ENCODE assay signal across 8 mouse cellular contexts in genomic region chr3:86142934-86143317, GRCm38 (mm10). TPM values are rescaled to one million over a fixed set of nuclear protein-coding genes. Genes with fewer than 3 reads are reported as not detected.
DNase-seq lines count a peak whose midpoint lies in the region; ATAC-seq and TF ChIP-seq lines count a peak whose summit lies in the region.

No protein-coding gene starts in this region.

- ATAC-seq in heart, embryonic 12.5 days (ENCODE audit: insufficient number of reproducible peaks, low FRiP score): no peak
- 0 out of 2 replicates have a peak, but pooled peaks have one; percentile 17 for ATAC-seq in G1E (ENCODE audit: extremely low read depth, insufficient number of reproducible peaks, low FRiP score, poor library complexity, severe bottlenecking)
- peak; percentile 26 for ATAC-seq in hindbrain, embryonic 11.5 days (ENCODE audit: low FRiP score)
- ATAC-seq in midbrain, embryonic 11.5 days (ENCODE audit: low FRiP score): peak; percentile 51

- H3K4me1 ChIP-seq in heart, embryonic 12.5 days (replicated peaks): peaks cover 12% of the 10 kb centered on the region
- H3K4me1 ChIP-seq in G1E (ENCODE audit: insufficient read depth, low read depth, low read length): peaks cover 29% of the 10 kb centered on the region
- no peaks in the 10 kb centered on the region for H3K4me1 ChIP-seq in hindbrain, embryonic 11.5 days (replicated peaks; ENCODE audit: control insufficient read depth, insufficient read depth, low read length)
- peaks cover 14% of the 10 kb centered on the region for H3K4me1 ChIP-seq in midbrain, embryonic 11.5 days (ENCODE audit: control insufficient read depth, insufficient read depth, low read length)

- peaks cover 32% of the 10 kb centered on the region for H3K36me3 ChIP-seq in heart, embryonic 12.5 days
- peaks cover 44% of the 10 kb centered on the region for H3K36me3 ChIP-seq in G1E (replicated peaks)
- peaks cover 2% of the 10 kb centered on the region; the same call in 1 of the 2 replicates for H3K36me3 ChIP-seq in hindbrain, embryonic 11.5 days (ENCODE audit: control insufficient read depth, insufficient read depth, low read length)
- peaks cover 13% of the 10 kb centered on the region for H3K36me3 ChIP-seq in midbrain, embryonic 11.5 days (ENCODE audit: control insufficient read depth, insufficient read depth, low read length)

- H3K27ac ChIP-seq in heart, embryonic 12.5 days (ENCODE audit: poor library complexity, severe bottlenecking): no peak overlapping the region
- no peak overlapping the region for H3K27ac ChIP-seq in hindbrain, embryonic 11.5 days (ENCODE audit: low read depth, low read length)
- H3K27ac ChIP-seq in midbrain, embryonic 11.5 days (ENCODE audit: low read depth, low read length): no peak overlapping the region

- no peaks in the 10 kb centered on the region for H3K9me3 ChIP-seq in heart, embryonic 12.5 days (replicated peaks)
- no peaks in the 10 kb centered on the region for H3K9me3 ChIP-seq in G1E (replicated peaks)
- no peaks in the 10 kb centered on the region for H3K9me3 ChIP-seq in hindbrain, embryonic 11.5 days (ENCODE audit: control insufficient read depth, low read length)
- no peaks in the 10 kb centered on the region for H3K9me3 ChIP-seq in midbrain, embryonic 11.5 days (ENCODE audit: control insufficient read depth, low read length)

- H3K9ac ChIP-seq in heart, embryonic 12.5 days: peak overlapping the region; percentile 20
- no peak overlapping the region for H3K9ac ChIP-seq in hindbrain, embryonic 11.5 days (ENCODE audit: low read depth, low read length)
- H3K9ac ChIP-seq in midbrain, embryonic 11.5 days (ENCODE audit: low read length): peak overlapping the region; percentile 42; the same call in 1 of the 2 replicates

- no peak for DNase-seq in heart, postnatal 25 days (ENCODE audit: low spot score)
- DNase-seq in G1E (ENCODE audit: low spot score): no peak
- DNase-seq in hindbrain, embryonic 11.5 days (ENCODE audit: low spot score): no peak
- DNase-seq in midbrain, embryonic 11.5 days (ENCODE audit: low spot score, missing footprints): no peak
- no peak for DNase-seq in urinary bladder, postnatal 14 days (ENCODE audit: low spot score)
- no peak for DNase-seq in gastrocnemius, postnatal 14 days
- DNase-seq in layer of hippocampus, postnatal 36 days: no peak

- TF ChIP-seq CTCF in G1E (IDR thresholded peaks at IDR 0.05; ENCODE audit: low read depth, low read length): no peak

- 39% methylated on average over 6 of the region's 6 CpGs for WGBS in heart, embryonic 12.5 days
- 43% methylated on average over 6 of the region's 6 CpGs for WGBS in hindbrain, embryonic 11.5 days
- 44% methylated on average over 6 of the region's 6 CpGs for WGBS in midbrain, embryonic 11.5 days

- no peaks in the 10 kb centered on the region for H3K27me3 ChIP-seq in heart, embryonic 12.5 days (replicated peaks)
- H3K27me3 ChIP-seq in G1E (ENCODE audit: insufficient read depth, low read length): no peaks in the 10 kb centered on the region
- H3K27me3 ChIP-seq in hindbrain, embryonic 11.5 days (ENCODE audit: control insufficient read depth, insufficient read depth, low read length): no peaks in the 10 kb centered on the region
- no peaks in the 10 kb centered on the region for H3K27me3 ChIP-seq in midbrain, embryonic 11.5 days (ENCODE audit: control insufficient read depth, insufficient read depth, low read length)

- intact Hi-C loops in heart, postnatal 25 days (cut with DNase I): loop anchor here (2.0 kb wide), 1 partner anchor 568 kb away; the partner anchor contains the start of gene Gatb
- intact Hi-C loops in gastrocnemius, postnatal 14 days (cut with DNase I; ENCODE audit: low total_unique reads): no loop called here

- peak overlapping the region; percentile 90; the same call in 1 of the 2 replicates for H3K4me3 ChIP-seq in heart, embryonic 12.5 days
- H3K4me3 ChIP-seq in G1E (ENCODE audit: low read depth, low read length): peak overlapping the region; percentile 96
- no peak overlapping the region for H3K4me3 ChIP-seq in hindbrain, embryonic 11.5 days (ENCODE audit: low read depth, low read length)
- H3K4me3 ChIP-seq in midbrain, embryonic 11.5 days (ENCODE audit: low read depth, low read length): no peak overlapping the region

- H3K4me2 ChIP-seq in heart, embryonic 12.5 days: peak overlapping the region; percentile 21; the same call in 1 of the 2 replicates
- no peak overlapping the region; the same call in 1 of the 2 replicates for H3K4me2 ChIP-seq in hindbrain, embryonic 11.5 days (replicated peaks; ENCODE audit: low read depth, low read length)
- H3K4me2 ChIP-seq in midbrain, embryonic 11.5 days: peak overlapping the region; percentile 30

RNA-seq across cellular contexts. Expression of gene Rps3a1, which starts 0.4 kb away (rescaled TPM):
- 808 and 835 TPM in 2 replicates for polyA plus RNA-seq in heart, embryonic 12.5 days (2016; fragmentation: Nextera tagmentation; extraction: Ambion mirVana)
- 100 to 1,000 TPM; 442 to 500 TPM for total RNA-seq in heart, postnatal 25 days (2021)
- total RNA-seq in G1E (2014; fragmentation: Nextera tagmentation) (451 and 470 TPM in 2 replicates), G1E (2017) (886 and 1,461 TPM in 2 replicates)
- polyA plus RNA-seq in G1E (2012): 23.2 and 80.9 TPM in 2 replicates
- polyA plus RNA-seq in hindbrain, embryonic 11.5 days (2014; fragmentation: Nextera tagmentation; extraction: Ambion mirVana): 1,106 and 1,117 TPM in 2 replicates
- 1,104 and 1,128 TPM in 2 replicates for polyA plus RNA-seq in midbrain, embryonic 11.5 days (2014; fragmentation: Nextera tagmentation; extraction: Ambion mirVana)
- 100 to 1,000 TPM; 470 to 549 TPM for total RNA-seq in gastrocnemius, postnatal 14 days (2021)
- 100 to 1,000 TPM; 392 to 411 TPM for total RNA-seq in layer of hippocampus, postnatal 36 days (2021)

Comparison
In these comparisons a context has a peak if more than half of its experiments do, and no peak if none do; other contexts are left out.
1. H3K4me3 ChIP-seq: peak in heart, embryonic 12.5 days (single experiment) and G1E (single experiment); none in hindbrain, embryonic 11.5 days (single experiment) and midbrain, embryonic 11.5 days (single experiment).